Mouse (Mus musculus): ENCODE results near the gene Gdpd3. TPM values are rescaled to one million over a fixed set of nuclear protein-coding genes. Genes with fewer than 3 reads are reported as not detected.

The Gdpd3 gene
- polyA plus RNA-seq, 1 experiment, result 3.5 TPM

DNA sequence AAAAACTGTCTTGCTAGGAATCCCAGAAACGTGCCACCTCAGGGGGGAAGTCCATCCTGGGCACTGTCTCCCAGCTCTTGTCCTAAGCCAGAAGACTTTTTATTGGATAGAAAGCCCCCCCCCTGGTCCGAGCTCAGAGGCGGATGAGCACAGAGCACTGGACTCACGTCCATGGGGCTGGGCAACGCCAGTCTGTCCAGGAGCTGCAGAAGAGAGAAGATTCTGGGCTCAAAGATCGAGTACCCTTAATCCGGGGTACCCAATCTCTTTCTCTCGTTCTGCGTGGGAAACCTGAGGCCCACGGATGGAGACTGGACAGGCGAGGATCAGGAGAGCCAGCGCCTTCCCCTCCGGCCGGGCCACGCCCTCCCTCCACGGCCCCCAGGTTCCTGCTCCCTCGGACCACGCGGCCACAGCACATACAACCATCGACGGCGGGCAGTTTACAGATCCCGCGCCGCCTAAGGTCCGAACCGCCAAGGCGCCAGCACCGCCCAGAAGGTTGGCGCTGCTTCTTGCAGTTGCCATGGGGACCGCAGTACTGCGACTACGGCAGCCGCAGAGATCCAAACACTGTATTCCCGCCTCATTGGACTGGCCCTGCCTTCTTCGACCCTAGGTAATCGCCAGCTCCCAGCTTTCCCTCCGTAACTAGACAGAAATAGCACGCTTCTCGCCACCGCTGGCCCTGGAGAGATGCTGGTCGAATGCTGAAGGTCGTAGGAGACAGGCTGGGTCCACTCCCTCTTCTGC lies 42.7 kb downstream of the Gdpd3 start:
- peaks cover 13% of the 10 kb centered on the region for H3K4me1 ChIP-seq (ENCODE audit: control insufficient read depth, insufficient read depth, low read length)
- no peaks in the 10 kb centered on the region for H3K27me3 ChIP-seq (ENCODE audit: control insufficient read depth, insufficient read depth, low read length)
- TF ChIP-seq CTCF (IDR thresholded peaks at IDR 0.05; ENCODE audit: control insufficient read depth, insufficient read depth, insufficient replicate concordance, low read depth, low read length), result no peak
- peak; percentile 88 for TF ChIP-seq POLR2A (IDR thresholded peaks at IDR 0.05; ENCODE audit: control insufficient read depth, low read depth, low read length)
- no peaks in the 10 kb centered on the region for H3K36me3 ChIP-seq (ENCODE audit: control insufficient read depth, insufficient read depth, low read length)
- peak overlapping the region; percentile 72 for H3K27ac ChIP-seq (ENCODE audit: control insufficient read depth, insufficient read depth, low read depth, low read length)
- H3K4me3 ChIP-seq (ENCODE audit: control insufficient read depth, low read depth, low read length), result peak overlapping the region; percentile 86

DNA sequence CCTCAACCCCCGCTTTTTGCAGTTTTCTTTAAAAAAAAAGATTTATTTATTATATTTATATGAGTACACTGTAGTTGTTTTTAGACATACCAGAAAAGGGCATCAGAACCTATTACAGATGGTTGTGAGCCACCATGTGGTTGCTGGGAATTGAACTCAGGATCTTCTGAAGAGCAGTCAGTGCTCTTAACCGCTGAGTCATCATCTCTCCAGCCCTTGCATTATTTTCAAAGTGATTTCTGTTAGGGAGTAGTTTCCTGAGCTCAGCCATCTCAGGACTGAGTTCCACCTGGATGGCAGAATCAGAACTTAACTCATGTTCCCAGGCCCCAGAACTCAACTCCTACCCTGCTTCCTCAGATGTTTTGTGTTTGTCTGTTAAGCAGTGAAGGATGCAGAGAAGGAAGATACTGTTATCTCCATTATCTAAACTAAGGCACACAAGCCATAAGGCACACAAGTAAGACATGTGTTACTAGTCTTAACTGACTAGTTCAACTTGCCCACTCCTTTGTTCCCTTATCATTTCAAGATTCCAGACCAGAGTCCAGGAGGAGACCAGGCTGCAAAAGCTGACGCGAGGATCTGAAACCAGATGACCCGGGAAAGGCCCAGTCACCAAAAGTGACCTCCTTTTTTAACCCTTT lies 43.7 kb downstream of the Gdpd3 start:
- TF ChIP-seq POLR2A (IDR thresholded peaks at IDR 0.05; ENCODE audit: control insufficient read depth, low read depth, low read length) (no peak), CTCF (IDR thresholded peaks at IDR 0.05; ENCODE audit: control insufficient read depth, insufficient read depth, insufficient replicate concordance, low read depth, low read length) (no peak)
- Histone ChIP-seq H3K36me3 (ENCODE audit: control insufficient read depth, insufficient read depth, low read length) (no peaks in the 10 kb centered on the region), H3K27ac (ENCODE audit: control insufficient read depth, insufficient read depth, low read depth, low read length) (no peak overlapping the region), H3K4me3 (ENCODE audit: control insufficient read depth, low read depth, low read length) (no peak overlapping the region), H3K27me3 (ENCODE audit: control insufficient read depth, insufficient read depth, low read length) (no peaks in the 10 kb centered on the region), H3K4me1 (ENCODE audit: control insufficient read depth, insufficient read depth, low read length) (peaks cover 13% of the 10 kb centered on the region)

DNA sequence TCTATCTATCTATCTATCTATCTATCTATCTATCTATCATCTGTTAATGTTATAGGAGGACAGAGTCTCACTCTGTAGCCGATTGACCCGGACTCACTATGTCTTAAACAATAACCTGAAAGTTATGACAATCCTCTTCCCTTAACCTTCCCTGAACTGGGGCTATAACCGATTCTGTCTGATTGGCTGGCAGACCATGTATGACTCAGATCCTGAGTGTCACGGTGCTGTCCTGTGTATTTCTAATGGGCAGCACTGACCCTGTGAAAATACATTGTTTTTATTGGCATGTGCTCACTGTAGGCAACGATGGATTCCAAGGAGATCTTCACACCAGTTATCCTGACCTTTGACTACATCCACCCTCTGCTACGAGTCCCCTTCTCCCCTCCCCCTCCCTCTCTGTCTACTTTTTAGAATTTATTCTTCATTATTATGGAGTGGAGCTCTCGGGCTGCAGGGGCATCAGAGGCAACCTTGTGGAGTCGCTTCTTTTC lies 49.6 kb downstream of the Gdpd3 start:
- H3K4me3 ChIP-seq (ENCODE audit: control insufficient read depth, low read depth, low read length), result no peak overlapping the region
- no peak overlapping the region for H3K27ac ChIP-seq (ENCODE audit: control insufficient read depth, insufficient read depth, low read depth, low read length)
- H3K4me1 ChIP-seq (ENCODE audit: control insufficient read depth, insufficient read depth, low read length), result no peaks in the 10 kb centered on the region
- no peaks in the 10 kb centered on the region for H3K27me3 ChIP-seq (ENCODE audit: control insufficient read depth, insufficient read depth, low read length)
- TF ChIP-seq CTCF (IDR thresholded peaks at IDR 0.05; ENCODE audit: control insufficient read depth, insufficient read depth, insufficient replicate concordance, low read depth, low read length), result no peak
- no peak for TF ChIP-seq POLR2A (IDR thresholded peaks at IDR 0.05; ENCODE audit: control insufficient read depth, low read depth, low read length)
- H3K36me3 ChIP-seq (ENCODE audit: control insufficient read depth, insufficient read depth, low read length), result no peaks in the 10 kb centered on the region

DNA sequence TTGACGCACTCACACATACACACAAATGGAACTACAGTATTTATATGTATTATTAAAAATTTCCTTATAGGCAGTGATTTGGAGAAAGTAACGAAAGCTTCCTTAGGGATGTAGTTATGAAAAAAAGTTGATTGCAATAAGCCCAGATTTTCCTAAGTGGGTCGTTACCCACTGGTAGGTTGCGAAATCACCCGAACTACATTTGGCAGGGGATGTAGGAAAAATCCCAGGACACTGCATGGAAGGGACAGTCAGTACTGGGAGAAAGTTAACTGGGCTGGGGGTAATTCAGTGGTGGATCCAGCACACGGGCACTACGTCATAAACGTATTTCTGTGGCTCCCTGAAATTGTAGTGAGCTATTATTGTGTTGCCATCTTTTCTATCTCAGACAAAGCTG lies 50.4 kb downstream of the Gdpd3 start:
- Histone ChIP-seq H3K27me3 (ENCODE audit: control insufficient read depth, insufficient read depth, low read length) (no peaks in the 10 kb centered on the region), H3K4me1 (ENCODE audit: control insufficient read depth, insufficient read depth, low read length) (no peaks in the 10 kb centered on the region), H3K36me3 (ENCODE audit: control insufficient read depth, insufficient read depth, low read length) (no peaks in the 10 kb centered on the region), H3K27ac (ENCODE audit: control insufficient read depth, insufficient read depth, low read depth, low read length) (no peak overlapping the region), H3K4me3 (ENCODE audit: control insufficient read depth, low read depth, low read length) (no peak overlapping the region)
- TF ChIP-seq CTCF (IDR thresholded peaks at IDR 0.05; ENCODE audit: control insufficient read depth, insufficient read depth, insufficient replicate concordance, low read depth, low read length), result no peak
- no peak for TF ChIP-seq POLR2A (IDR thresholded peaks at IDR 0.05; ENCODE audit: control insufficient read depth, low read depth, low read length)

DNA sequence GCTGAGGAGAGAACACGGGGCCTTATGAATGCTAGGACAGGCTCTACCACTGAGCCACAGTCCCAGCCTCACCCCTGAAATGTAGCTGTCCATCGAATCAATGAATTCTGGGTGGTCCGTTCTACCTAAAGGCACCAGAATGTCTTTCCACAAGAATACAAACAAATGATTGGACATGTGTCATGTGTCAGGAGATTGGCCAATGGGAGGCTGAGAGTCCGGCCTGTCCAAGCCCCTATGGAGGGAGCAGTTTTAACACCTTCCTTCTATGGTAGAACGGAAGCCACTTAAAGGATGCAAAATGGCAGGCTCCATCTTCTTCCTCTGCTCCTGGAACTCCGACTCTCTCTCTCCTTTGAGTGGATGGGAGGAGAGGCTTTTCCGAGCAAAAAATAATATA lies 51.5 kb downstream of the Gdpd3 start:
- Histone ChIP-seq H3K4me1 (ENCODE audit: control insufficient read depth, insufficient read depth, low read length) (peaks cover 2% of the 10 kb centered on the region; the same call in 1 of the 2 replicates), H3K27ac (ENCODE audit: control insufficient read depth, insufficient read depth, low read depth, low read length) (no peak overlapping the region), H3K36me3 (ENCODE audit: control insufficient read depth, insufficient read depth, low read length) (no peaks in the 10 kb centered on the region), H3K4me3 (ENCODE audit: control insufficient read depth, low read depth, low read length) (no peak overlapping the region), H3K27me3 (ENCODE audit: control insufficient read depth, insufficient read depth, low read length) (no peaks in the 10 kb centered on the region)
- TF ChIP-seq CTCF (IDR thresholded peaks at IDR 0.05; ENCODE audit: control insufficient read depth, insufficient read depth, insufficient replicate concordance, low read depth, low read length) (no peak), POLR2A (IDR thresholded peaks at IDR 0.05; ENCODE audit: control insufficient read depth, low read depth, low read length) (no peak)

DNA sequence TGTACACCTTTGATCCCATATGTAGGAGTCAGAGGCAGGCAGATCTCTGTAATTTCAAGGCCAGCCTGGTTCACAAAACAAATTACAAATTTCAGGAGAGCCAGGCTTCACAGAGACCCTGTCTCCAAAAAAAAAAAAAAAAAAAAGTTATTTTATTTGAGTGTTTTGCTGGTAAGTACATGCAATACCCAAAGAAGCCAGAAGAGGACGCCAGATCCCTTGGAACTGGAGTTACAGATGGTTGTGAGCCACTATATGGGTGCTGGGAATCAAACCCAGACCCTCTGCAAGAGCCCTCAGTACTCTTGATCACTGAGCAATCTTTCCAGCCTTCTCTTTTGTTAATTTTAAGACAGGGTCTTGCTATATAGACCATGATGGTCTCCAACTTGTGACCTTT lies 52.7 kb downstream of the Gdpd3 start:
- no peaks in the 10 kb centered on the region for H3K27me3 ChIP-seq (ENCODE audit: control insufficient read depth, insufficient read depth, low read length)
- H3K4me1 ChIP-seq (ENCODE audit: control insufficient read depth, insufficient read depth, low read length), result peaks cover 2% of the 10 kb centered on the region; the same call in 1 of the 2 replicates
- H3K36me3 ChIP-seq (ENCODE audit: control insufficient read depth, insufficient read depth, low read length), result no peaks in the 10 kb centered on the region
- no peak overlapping the region for H3K27ac ChIP-seq (ENCODE audit: control insufficient read depth, insufficient read depth, low read depth, low read length)
- H3K4me3 ChIP-seq (ENCODE audit: control insufficient read depth, low read depth, low read length), result no peak overlapping the region
- no peak for TF ChIP-seq POLR2A (IDR thresholded peaks at IDR 0.05; ENCODE audit: control insufficient read depth, low read depth, low read length)

DNA sequence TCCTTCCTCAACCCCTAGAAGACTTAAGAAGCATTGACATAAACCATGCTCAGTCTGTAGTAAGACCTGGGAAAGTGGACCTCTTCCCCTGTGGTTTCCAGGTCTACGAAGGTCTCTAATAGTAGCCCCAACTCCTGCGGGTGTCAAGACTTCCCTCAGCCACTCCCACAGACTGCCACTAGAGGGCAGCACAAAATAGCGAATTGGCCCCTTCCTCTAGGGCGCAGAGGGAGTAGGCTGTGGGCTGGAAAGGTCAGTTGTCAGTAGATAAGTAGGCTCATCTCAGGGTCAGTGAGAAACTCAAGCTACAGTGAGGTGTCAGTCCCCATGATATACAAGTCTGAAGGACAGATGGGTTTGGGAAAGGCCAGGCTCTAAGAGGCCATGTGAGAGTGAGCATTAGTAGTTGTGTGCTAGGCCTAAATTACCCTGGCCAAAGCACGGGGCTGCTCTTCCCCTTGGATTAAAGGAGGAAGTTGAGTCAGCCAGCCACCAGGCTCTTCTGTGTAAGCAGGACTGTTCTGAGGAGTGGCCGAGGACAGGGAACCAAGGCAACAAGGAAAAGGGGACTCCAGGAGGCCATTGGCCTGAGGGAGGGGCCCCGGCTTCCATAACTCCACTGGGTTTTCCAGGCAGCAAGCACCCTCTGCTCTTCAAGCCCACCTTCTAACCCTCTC lies 55.8 kb downstream of the Gdpd3 start:
- H3K27me3 ChIP-seq (ENCODE audit: control insufficient read depth, insufficient read depth, low read length), result no peaks in the 10 kb centered on the region
- peaks cover 4% of the 10 kb centered on the region for H3K4me1 ChIP-seq (ENCODE audit: control insufficient read depth, insufficient read depth, low read length)
- no peak overlapping the region for H3K27ac ChIP-seq (ENCODE audit: control insufficient read depth, insufficient read depth, low read depth, low read length)
- TF ChIP-seq CTCF (IDR thresholded peaks at IDR 0.05; ENCODE audit: control insufficient read depth, insufficient read depth, insufficient replicate concordance, low read depth, low read length) (peak; percentile 93), POLR2A (IDR thresholded peaks at IDR 0.05; ENCODE audit: control insufficient read depth, low read depth, low read length) (no peak)
- H3K36me3 ChIP-seq (ENCODE audit: control insufficient read depth, insufficient read depth, low read length), result no peaks in the 10 kb centered on the region
- no peak overlapping the region for H3K4me3 ChIP-seq (ENCODE audit: control insufficient read depth, low read depth, low read length)

All from testis, adult 2 months (tissue).